Mouse (Mus musculus) cerebellum, adult 11 months (tissue): Measurements from ENCODE around the gene Avil.
"Not testable (repeated sequence)": the region's sequence is repeated elsewhere in the genome, so short reads cannot be mapped to it uniquely, and the experiment has no call there.

ENCODE experiments used
- DNase-seq: peaks from one replicate; pipeline ENCODE4 v3.0.0; 2022

Avil gene

DNA sequence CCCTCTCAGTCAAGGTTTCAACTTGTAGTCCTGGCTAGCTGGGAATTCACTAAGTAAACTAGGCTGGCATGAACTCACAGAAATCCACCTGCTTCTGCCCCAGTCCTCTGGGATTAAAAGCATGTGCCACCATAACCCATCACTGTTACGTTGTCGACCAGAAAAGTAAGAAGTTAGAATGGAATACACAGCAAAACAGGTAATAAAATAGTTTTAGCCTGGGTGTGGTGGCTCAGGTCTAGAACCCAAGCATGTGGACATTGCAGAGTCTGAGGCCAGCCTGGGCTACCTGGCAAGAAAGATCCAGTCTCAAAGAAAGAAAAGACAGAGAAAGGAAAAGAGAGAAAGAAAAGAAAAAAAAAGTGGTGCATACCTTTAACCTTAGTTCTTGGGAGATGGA, 61.0 kb downstream of the Avil start:
- DNase-seq = no peak

DNA sequence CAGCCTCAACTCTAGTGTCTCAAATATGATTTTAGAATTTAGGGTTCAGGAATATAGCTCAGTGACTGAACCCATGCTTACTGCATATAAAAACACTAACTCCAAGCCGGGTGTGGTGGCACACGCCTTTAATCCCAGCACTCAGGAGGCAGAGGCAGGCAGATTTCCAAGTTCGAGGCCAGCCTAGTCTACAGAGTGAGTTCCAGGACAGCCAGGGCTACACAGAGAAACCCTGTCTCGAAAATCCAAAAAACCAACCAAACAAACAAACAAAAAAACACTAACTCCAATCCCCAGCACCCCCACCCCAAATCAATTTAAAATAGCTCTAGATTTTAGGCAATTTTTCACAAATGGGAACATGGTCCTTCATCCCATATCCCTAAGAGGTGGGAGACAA, 61.6 kb downstream of the Avil start:
- not testable (repeated sequence) for DNase-seq

DNA sequence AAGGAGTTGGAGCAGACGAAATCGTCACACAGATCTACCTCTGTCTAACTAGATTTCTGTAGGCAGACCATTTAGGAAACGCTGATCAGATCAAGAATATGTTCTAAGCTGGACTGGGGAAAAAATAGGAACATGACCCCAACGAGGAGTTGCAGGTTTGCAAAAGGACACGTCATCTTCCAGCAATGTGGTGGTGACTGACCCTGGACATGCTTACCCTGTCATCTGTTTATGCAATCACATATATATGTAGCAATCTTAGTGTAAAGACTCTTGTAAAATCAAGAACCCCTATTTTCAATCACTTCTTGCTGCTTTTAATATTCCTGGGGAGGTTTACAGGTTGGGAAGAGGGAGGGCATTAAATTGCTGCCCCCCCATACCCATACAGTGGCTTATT, 62.0 kb downstream of the Avil start:
- DNase-seq = no peak

DNA sequence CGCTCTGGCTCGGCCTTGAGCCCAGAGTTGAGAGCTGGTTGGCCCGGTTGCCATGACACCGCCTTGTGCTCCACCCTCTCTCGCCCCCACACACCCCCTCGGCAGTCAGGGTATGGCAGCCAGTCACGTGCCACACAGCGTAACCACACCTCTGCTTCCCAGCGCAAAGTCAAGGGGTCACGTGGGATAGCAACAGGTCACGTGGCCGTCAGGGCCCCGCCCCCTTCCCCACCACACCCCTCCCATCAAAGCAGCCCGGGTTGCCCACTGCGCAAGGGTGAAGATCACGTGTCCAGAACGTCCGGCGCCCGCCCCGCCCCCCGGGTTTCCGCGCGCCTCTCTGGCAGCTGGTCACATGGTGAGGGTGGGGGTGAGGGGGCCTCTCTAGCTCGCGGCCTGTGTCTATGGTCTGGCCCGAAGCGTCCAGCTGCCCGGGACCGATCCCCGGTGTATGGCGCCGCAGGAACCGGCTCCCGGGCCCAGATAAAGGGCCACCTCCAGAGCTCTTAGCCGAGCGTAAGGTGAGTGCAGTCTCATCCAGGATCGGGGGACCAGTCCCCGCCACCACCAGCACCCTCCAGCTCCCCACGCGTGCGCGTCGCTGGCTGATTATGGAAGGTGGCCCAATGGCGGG, 62.8 kb downstream of the Avil start, which contains the start of gene Cdk4:
Gene Cdk4, plus strand, starts transcription at position 296 of the 634 bp plus-strand sequence.
- DNase-seq = peak; percentile 99

DNA sequence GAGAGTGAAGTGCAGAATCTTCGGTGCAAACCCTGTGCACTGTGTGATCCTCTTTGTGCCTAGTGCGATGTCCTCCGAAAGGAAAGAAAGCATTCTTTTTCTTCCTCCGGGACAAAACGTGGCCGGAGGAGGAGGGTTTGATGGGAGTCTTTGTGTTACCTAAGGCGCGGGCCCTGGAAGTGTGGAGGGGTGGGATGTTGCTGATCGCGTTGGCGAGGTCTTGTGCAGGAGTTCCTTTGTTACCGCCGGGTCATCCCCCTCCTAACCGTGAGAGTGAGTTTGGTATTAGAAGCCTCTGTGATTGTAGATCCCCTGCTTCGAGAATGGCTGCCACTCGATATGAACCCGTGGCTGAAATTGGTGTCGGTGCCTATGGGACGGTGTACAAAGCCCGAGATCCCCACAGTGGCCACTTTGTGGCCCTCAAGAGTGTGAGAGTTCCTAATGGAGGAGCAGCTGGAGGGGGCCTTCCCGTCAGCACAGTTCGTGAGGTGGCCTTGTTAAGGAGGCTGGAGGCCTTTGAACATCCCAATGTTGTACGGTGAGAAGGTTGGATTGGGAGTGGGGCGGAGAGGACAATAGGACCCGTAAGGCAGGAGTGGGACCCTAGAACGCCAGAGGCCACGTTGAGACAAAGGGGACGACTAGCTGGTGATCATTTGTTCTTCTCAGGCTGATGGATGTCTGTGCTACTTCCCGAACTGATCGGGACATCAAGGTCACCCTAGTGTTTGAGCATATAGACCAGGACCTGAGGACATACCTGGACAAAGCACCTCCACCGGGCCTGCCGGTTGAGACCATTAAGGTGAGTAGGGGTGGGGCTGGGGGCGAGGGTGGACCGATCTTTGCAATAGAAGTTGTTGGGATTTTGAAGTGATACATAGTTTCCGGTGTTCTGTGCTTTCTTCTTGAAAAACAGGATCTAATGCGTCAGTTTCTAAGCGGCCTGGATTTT, 63.7 kb downstream of the Avil start:
- no peak for DNase-seq

DNA sequence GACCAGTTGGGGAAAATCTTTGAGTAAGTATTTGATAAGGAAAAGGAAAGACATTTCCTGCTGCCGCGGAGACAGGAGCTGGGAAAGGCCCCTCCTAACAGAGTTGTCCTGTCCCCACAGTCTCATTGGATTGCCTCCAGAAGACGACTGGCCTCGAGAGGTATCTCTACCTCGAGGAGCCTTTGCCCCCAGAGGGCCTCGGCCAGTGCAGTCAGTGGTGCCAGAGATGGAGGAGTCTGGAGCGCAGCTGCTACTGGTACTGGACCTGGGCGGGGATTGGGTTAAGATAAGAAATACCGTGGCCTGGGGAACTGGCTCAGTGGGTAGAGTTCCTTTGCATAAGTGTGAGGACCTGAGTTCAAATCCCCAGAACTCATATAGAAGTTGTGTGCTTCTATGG, 65.5 kb downstream of the Avil start:
- DNase-seq = no peak

DNA sequence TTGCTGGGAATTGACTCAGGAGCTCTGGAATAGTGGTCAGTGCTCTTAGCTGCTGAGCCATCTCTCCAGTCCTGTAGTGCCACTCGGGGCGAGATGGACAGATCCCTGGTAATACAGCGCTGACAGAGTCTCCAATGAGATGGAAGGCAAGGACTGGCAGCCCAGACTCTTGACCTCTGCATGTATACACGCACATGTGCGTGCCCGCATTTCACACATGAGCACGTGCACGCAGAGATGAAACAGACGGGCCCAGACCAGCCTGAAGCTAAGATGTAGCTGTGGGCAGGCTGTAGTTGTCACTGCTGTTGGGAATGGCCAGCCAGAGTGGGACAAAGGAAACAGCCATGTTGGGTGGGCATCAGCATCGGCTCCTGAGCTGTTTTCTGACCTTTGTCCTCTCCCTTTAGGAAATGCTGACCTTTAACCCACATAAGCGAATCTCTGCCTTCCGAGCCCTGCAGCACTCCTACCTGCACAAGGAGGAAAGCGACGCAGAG, 66.1 kb downstream of the Avil start:
- DNase-seq = no peak

DNA sequence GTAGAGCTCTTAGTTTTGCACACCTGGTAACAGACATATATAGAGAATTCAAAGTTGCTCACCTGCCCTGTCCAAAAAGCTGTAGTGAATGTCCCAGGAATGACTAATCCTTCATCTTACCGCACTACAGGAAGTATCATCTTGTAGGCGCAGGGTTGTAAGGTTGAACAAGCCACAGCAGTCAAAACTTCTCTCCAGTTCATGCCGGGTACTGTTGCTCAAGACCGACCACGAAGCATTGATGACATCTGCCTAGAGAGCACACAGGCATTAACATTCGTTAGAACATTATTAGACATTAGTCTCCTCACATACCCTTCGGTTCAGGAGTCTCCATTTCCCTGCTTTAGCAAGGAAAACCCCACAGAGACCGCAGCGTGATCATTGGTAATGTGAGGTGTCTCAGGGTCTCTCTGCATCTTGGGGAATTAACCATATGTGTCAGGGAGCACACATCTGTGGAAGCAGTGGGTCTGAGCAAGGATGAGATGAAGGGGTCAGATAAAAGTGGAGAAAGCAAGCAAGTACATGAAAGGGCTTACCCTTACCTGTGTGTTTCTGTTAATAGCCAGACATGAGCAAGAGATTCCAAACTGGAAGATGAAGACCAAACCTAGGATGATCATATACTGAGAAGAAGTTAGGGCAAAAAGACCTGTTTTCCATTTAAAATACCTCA, 68.0 kb downstream of the Avil start:
- no peak for DNase-seq

DNA sequence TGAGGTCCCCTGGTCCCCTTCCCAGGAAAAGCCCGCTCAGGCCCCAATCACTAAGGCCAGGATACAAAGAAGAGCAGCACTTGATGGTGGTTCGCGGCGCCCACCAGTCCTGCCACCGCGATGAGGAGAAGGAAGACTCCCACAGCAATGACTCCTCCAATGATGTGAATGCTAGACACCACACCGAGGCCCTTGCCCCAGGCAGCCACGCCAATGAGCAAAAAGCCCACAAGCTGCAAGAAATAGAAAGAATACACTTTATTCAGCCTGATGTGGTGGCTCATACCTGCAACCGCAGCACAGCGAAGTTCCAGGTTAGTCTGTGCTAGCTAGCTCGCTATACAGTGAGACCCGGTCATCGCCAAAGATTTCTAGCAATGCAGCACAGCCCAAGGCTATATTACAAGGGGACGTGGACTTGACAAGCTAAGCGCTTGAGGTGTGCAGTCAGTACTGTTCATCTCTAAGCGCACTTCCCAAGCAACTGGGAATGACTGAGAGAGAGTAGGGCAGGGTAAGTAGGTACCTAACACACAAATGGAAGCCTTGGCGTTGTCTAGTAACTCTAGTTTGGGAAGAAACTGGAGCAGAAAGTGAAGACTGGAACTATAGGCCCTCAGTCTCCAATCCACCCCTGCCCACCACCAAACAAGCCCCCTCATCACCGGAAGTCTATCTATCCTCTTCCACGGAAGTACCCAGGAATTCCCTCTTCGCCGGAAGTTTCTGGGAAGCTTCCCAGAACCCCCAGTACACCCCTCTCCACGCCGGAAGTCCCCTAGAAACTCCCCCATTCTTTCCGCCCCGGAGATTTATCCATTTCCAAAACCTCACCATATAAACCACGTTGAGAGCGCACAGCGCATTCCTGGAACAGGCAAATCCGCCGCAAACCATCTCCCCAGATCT, 69.0 kb downstream of the Avil start:
- no peak for DNase-seq
